ENCODE assay signal across 20 mouse cellular contexts in the genomic region with DNA sequence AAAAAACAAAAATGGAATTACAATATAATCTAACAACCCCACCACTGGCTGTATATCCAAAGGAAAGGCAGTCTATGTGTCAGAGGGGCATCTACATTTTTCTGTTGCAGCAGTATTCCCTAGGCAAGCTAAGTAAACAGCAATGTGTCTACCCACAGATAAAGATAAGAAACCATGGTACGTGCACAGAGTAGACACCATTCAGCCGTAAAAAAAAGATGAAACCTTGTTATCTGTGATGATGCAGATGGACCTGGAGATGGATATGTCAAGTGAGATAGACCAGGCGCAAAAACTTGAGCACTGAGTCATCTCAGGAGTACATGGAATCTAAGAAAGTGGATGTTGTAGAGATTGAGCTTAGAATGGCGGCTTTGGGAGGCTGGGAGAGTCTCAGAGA. TPM values are rescaled to one million over a fixed set of nuclear protein-coding genes. Genes with fewer than 3 reads are reported as not detected.
DNase-seq lines count a peak whose midpoint lies in the region; ATAC-seq and TF ChIP-seq lines count a peak whose summit lies in the region.
"Had no signal": no experiment of that assay in that cellular context is flagged by ENCODE, and none has a peak within 500 bp of the region (broad histone marks: within the 10 kb centered on the region; RNA-seq: fewer than 3 reads in every experiment).

No protein-coding gene starts in this region.

- peak; percentile 96 for ATAC-seq in G1E (ENCODE audit: extremely low read depth, insufficient number of reproducible peaks, low FRiP score, poor library complexity, severe bottlenecking)
- peak; percentile 75 for ATAC-seq in liver, embryonic 13.5 days (ENCODE audit: low read depth)
- ATAC-seq in liver, postnatal 0 days, result 0 out of 2 replicates have a peak, but pooled peaks have one; percentile 29
- no peak for ATAC-seq in hindbrain, embryonic 13.5 days (ENCODE audit: low FRiP score)
- ATAC-seq: forebrain, embryonic 13.5 days; hindbrain, postnatal 0 days had no signal

- TF ChIP-seq POLR2A in MEL (IDR thresholded peaks at IDR 0.05; ENCODE audit: control insufficient read depth in 1 of 2, insufficient read depth in 1 of 2, low read depth in 1 of 2, low read length in 2 of 2, poor library complexity in 1 of 2), result no peak

- H3K4me3 ChIP-seq in G1E (ENCODE audit: low read depth, low read length) (no peak overlapping the region), MEL (ENCODE audit: control insufficient read depth in 1 of 2, insufficient read depth in 1 of 2, low read depth in 2 of 2, low read length in 2 of 2) (no peak overlapping the region)
- no peak overlapping the region for H3K4me3 ChIP-seq in liver, embryonic 13.5 days (replicated peaks)
- no peak overlapping the region for H3K4me3 ChIP-seq in liver, postnatal 0 days (ENCODE audit: low read depth, low read length)
- H3K4me3 ChIP-seq in hindbrain, embryonic 13.5 days, result no peak overlapping the region
- H3K4me3 ChIP-seq: embryonic facial prominence, embryonic 10.5 days; forebrain, embryonic 13.5 days; gastrocnemius, adult 2 months; heart, embryonic 13.5 days; hindbrain, embryonic 12.5 days had no signal

- H3K9ac ChIP-seq in MEL (ENCODE audit: control insufficient read depth, low read depth, low read length, poor library complexity, severe bottlenecking), result no peak overlapping the region
- H3K9ac ChIP-seq in liver, embryonic 13.5 days, result no peak overlapping the region
- H3K9ac ChIP-seq in liver, postnatal 0 days (replicated peaks), result no peak overlapping the region
- H3K9ac ChIP-seq in hindbrain, embryonic 13.5 days, result no peak overlapping the region
- H3K9ac ChIP-seq: forebrain, embryonic 13.5 days; heart, embryonic 13.5 days; hindbrain, embryonic 12.5 days had no signal

- no peaks in the 10 kb centered on the region for H3K79me2 ChIP-seq in MEL (ENCODE audit: control insufficient read depth, insufficient read depth, low read length, poor library complexity)

- 24% methylated on average over 4 of the region's 4 CpGs for WGBS in liver, embryonic 13.5 days (ENCODE audit: insufficient replicate concordance)
- 46% methylated on average over 4 of the region's 4 CpGs for WGBS in liver, postnatal 0 days (ENCODE audit: insufficient replicate concordance)
- WGBS in hindbrain, embryonic 13.5 days, result 89% methylated on average over 4 of the region's 4 CpGs

- no peaks in the 10 kb centered on the region for H3K9me3 ChIP-seq in G1E (replicated peaks)
- H3K9me3 ChIP-seq in MEL (replicated peaks; ENCODE audit: insufficient read depth, low read length), result no peaks in the 10 kb centered on the region
- no peaks in the 10 kb centered on the region for H3K9me3 ChIP-seq in liver, embryonic 13.5 days (replicated peaks)
- no peaks in the 10 kb centered on the region for H3K9me3 ChIP-seq in liver, postnatal 0 days (ENCODE audit: low read length)
- no peaks in the 10 kb centered on the region for H3K9me3 ChIP-seq in hindbrain, embryonic 13.5 days
- H3K9me3 ChIP-seq: embryonic facial prominence, embryonic 10.5 days; forebrain, embryonic 13.5 days; heart, embryonic 13.5 days; hindbrain, embryonic 12.5 days had no signal

- TF ChIP-seq CTCF in G1E (IDR thresholded peaks at IDR 0.05; ENCODE audit: low read depth, low read length), result no peak
- no peak for TF ChIP-seq CTCF in MEL (IDR thresholded peaks at IDR 0.05 in 2 of 3, conservative IDR thresholded peaks at IDR 0.05 in 1 of 3; ENCODE audit: control insufficient read depth in 1 of 3, insufficient read depth in 1 of 3, low read depth in 2 of 3, low read length in 3 of 3, poor library complexity in 1 of 3, severe bottlenecking in 1 of 3)
- TF ChIP-seq CTCF in liver, postnatal 0 days (IDR thresholded peaks at IDR 0.05; ENCODE audit: low read depth), result no peak

- H3K27me3 ChIP-seq in G1E (ENCODE audit: insufficient read depth, low read length) (peaks cover 17% of the 10 kb centered on the region), MEL (ENCODE audit: control insufficient read depth in 1 of 2, insufficient read depth in 2 of 2, low read length in 2 of 2) (no peaks in the 10 kb centered on the region)
- H3K27me3 ChIP-seq in liver, embryonic 13.5 days, result no peaks in the 10 kb centered on the region
- H3K27me3 ChIP-seq in liver, postnatal 0 days (ENCODE audit: insufficient read depth, low read length), result no peaks in the 10 kb centered on the region
- no peaks in the 10 kb centered on the region for H3K27me3 ChIP-seq in hindbrain, embryonic 13.5 days
- H3K27me3 ChIP-seq: forebrain, embryonic 13.5 days; heart, embryonic 13.5 days; hindbrain, embryonic 12.5 days had no signal

- H3K36me3 ChIP-seq in G1E (replicated peaks) (no peaks in the 10 kb centered on the region), MEL (ENCODE audit: control insufficient read depth in 1 of 2, insufficient read depth in 2 of 2, low read length in 2 of 2) (no peaks in the 10 kb centered on the region)
- no peaks in the 10 kb centered on the region for H3K36me3 ChIP-seq in liver, embryonic 13.5 days
- H3K36me3 ChIP-seq in liver, postnatal 0 days (replicated peaks; ENCODE audit: insufficient read depth, low read length), result no peaks in the 10 kb centered on the region
- H3K36me3 ChIP-seq in hindbrain, embryonic 13.5 days, result no peaks in the 10 kb centered on the region
- H3K36me3 ChIP-seq: embryonic facial prominence, embryonic 10.5 days; heart, embryonic 13.5 days; hindbrain, embryonic 12.5 days had no signal

- no peak for TF ChIP-seq RAD21 in MEL (IDR thresholded peaks at IDR 0.05; ENCODE audit: low read depth, low read length)

- no peak overlapping the region for H3K4me2 ChIP-seq in liver, embryonic 13.5 days
- no peak overlapping the region for H3K4me2 ChIP-seq in liver, postnatal 0 days (ENCODE audit: low read depth, low read length)
- no peak overlapping the region for H3K4me2 ChIP-seq in hindbrain, embryonic 13.5 days
- H3K4me2 ChIP-seq: forebrain, embryonic 13.5 days; heart, embryonic 13.5 days; hindbrain, embryonic 12.5 days had no signal

- no peak overlapping the region for H3K27ac ChIP-seq in MEL (ENCODE audit: control insufficient read depth, low read depth, low read length)
- no peak overlapping the region for H3K27ac ChIP-seq in liver, embryonic 13.5 days
- H3K27ac ChIP-seq in liver, postnatal 0 days (ENCODE audit: low read depth), result no peak overlapping the region
- no peak overlapping the region for H3K27ac ChIP-seq in hindbrain, embryonic 13.5 days
- H3K27ac ChIP-seq: embryonic facial prominence, embryonic 10.5 days; forebrain, embryonic 13.5 days; gastrocnemius, adult 2 months; heart, embryonic 13.5 days; hindbrain, embryonic 12.5 days; hindbrain, postnatal 0 days had no signal

- peak; percentile 14 to 16; a peak in 1 of 4 replicates for TF ChIP-seq EP300 in MEL (IDR thresholded peaks at IDR 0.05; ENCODE audit: low read depth in 1 of 2, low read length in 2 of 2)
- TF ChIP-seq EP300 in liver, postnatal 0 days (IDR thresholded peaks at IDR 0.05; ENCODE audit: low read depth), result no peak

- H3K4me1 ChIP-seq in G1E (ENCODE audit: insufficient read depth, low read depth, low read length), result peaks cover 31% of the 10 kb centered on the region
- H3K4me1 ChIP-seq in MEL (ENCODE audit: control insufficient read depth in 1 of 2, insufficient read depth in 2 of 2, low read length in 2 of 2), result no peaks in the 10 kb centered on the region
- H3K4me1 ChIP-seq in liver, embryonic 13.5 days (replicated peaks), result no peaks in the 10 kb centered on the region
- H3K4me1 ChIP-seq in liver, postnatal 0 days (ENCODE audit: insufficient read depth), result no peaks in the 10 kb centered on the region
- H3K4me1 ChIP-seq in hindbrain, embryonic 13.5 days (replicated peaks), result peaks cover 3% of the 10 kb centered on the region; the same call in 1 of the 2 replicates
- H3K4me1 ChIP-seq: forebrain, embryonic 13.5 days; hindbrain, embryonic 12.5 days had no signal

- DNase-seq in G1E (ENCODE audit: low spot score) (peak; percentile 47), MEL (ENCODE audit: low read depth, low spot score) (peak; percentile 28)
- DNase-seq in liver, embryonic 13.5 days, result no peak
- DNase-seq in liver, postnatal 0 days, result no peak
- DNase-seq in cerebellum, adult 11-12 months, result no peak
- no peak for DNase-seq in retina, postnatal 1 day
- DNase-seq: adrenal gland, adult 2 months; adrenal gland, postnatal 25 days; cerebellum, adult 2 months; cerebellum, postnatal 10 days; gastrocnemius, adult 2 months; gastrocnemius, postnatal 25 days; heart, postnatal 36 days had no signal

RNA-seq across cellular contexts. Expression of gene Gpr1, which starts 10.7 kb away (rescaled TPM):
- not detected in 2 replicates for total RNA-seq in G1E (2014; fragmentation: Nextera tagmentation)
- 0.16 and 0.29 TPM in 2 replicates for total RNA-seq in G1E (2017)
- 0.02 TPM in 1 of 2 replicates, not detected in the other for polyA plus RNA-seq in G1E (2012)
- total RNA-seq in MEL (2012; rRNA removed), result not detected in 2 replicates
- polyA plus RNA-seq in MEL (2012; ENCODE audit: insufficient read depth in 1 of 2, insufficient read length in 2 of 2, low read depth in 1 of 2, low replicate concordance in 2 of 2, missing spikeins in 1 of 2), result under 1 TPM in 1 of 2 experiments, not detected in 1; 0.04 TPM
- not detected in 2 replicates for polyA plus RNA-seq in liver, embryonic 13.5 days (2015; fragmentation: Nextera tagmentation; extraction: Ambion mirVana)
- 0.05 TPM in 1 of 2 replicates, not detected in the other for polyA plus RNA-seq in liver, postnatal 0 days (2015; fragmentation: Nextera tagmentation; extraction: Ambion mirVana)
- 0.47 and 0.73 TPM in 2 replicates for polyA plus RNA-seq in hindbrain, embryonic 13.5 days (2015; fragmentation: Nextera tagmentation; extraction: Ambion mirVana)
- total RNA-seq: adrenal gland, postnatal 25 days; granulocyte monocyte progenitor cell, adult 5-6 weeks had no signal

RNA-seq across cellular contexts. Expression of gene Zdbf2, which starts 48.1 kb away (rescaled TPM):
- not detected in 2 replicates for total RNA-seq in G1E (2014; fragmentation: Nextera tagmentation)
- 0.06 and 0.11 TPM in 2 replicates for total RNA-seq in G1E (2017)
- not detected in 2 replicates for polyA plus RNA-seq in G1E (2012)
- not detected in 2 replicates for total RNA-seq in MEL (2012; rRNA removed)
- not detected for polyA plus RNA-seq in MEL (2012; ENCODE audit: insufficient read depth in 1 of 2, insufficient read length in 2 of 2, low read depth in 1 of 2, low replicate concordance in 2 of 2, missing spikeins in 1 of 2)
- 0.89 and 0.94 TPM in 2 replicates for polyA plus RNA-seq in liver, embryonic 13.5 days (2015; fragmentation: Nextera tagmentation; extraction: Ambion mirVana)
- polyA plus RNA-seq in liver, postnatal 0 days (2015; fragmentation: Nextera tagmentation; extraction: Ambion mirVana), result 0.25 and 0.54 TPM in 2 replicates
- 34.9 and 36.9 TPM in 2 replicates for polyA plus RNA-seq in hindbrain, embryonic 13.5 days (2015; fragmentation: Nextera tagmentation; extraction: Ambion mirVana)
- total RNA-seq: granulocyte monocyte progenitor cell, adult 5-6 weeks had no signal

RNA-seq across cellular contexts. Expression of gene Ndufs1, which starts 48.4 kb away (rescaled TPM):
- total RNA-seq in G1E (2014; fragmentation: Nextera tagmentation) (176 and 217 TPM in 2 replicates), G1E (2017) (301 and 302 TPM in 2 replicates), MEL (2012; rRNA removed) (124 and 141 TPM in 2 replicates)
- polyA plus RNA-seq in G1E (2012) (57.4 and 85.7 TPM in 2 replicates), MEL (2012; ENCODE audit: insufficient read depth in 1 of 2, insufficient read length in 2 of 2, low read depth in 1 of 2, low replicate concordance in 2 of 2, missing spikeins in 1 of 2) (100 to 1,000 TPM; 139 to 163 TPM)
- 120 and 139 TPM in 2 replicates for polyA plus RNA-seq in liver, embryonic 13.5 days (2015; fragmentation: Nextera tagmentation; extraction: Ambion mirVana)
- polyA plus RNA-seq in liver, postnatal 0 days (2015; fragmentation: Nextera tagmentation; extraction: Ambion mirVana), result 88.8 and 102 TPM in 2 replicates
- polyA plus RNA-seq in hindbrain, embryonic 13.5 days (2015; fragmentation: Nextera tagmentation; extraction: Ambion mirVana), result 139 and 141 TPM in 2 replicates

RNA-seq across cellular contexts. Expression of gene Eef1b2, which starts 48.4 kb away (rescaled TPM):
- 533 and 593 TPM in 2 replicates for total RNA-seq in G1E (2014; fragmentation: Nextera tagmentation)
- 2,744 and 2,961 TPM in 2 replicates for total RNA-seq in G1E (2017)
- 380 and 673 TPM in 2 replicates for polyA plus RNA-seq in G1E (2012)
- total RNA-seq in MEL (2012; rRNA removed), result 1,600 and 1,846 TPM in 2 replicates
- 1,000 to 10,000 TPM; 1,696 to 2,991 TPM for polyA plus RNA-seq in MEL (2012; ENCODE audit: insufficient read depth in 1 of 2, insufficient read length in 2 of 2, low read depth in 1 of 2, low replicate concordance in 2 of 2, missing spikeins in 1 of 2)
- 368 and 385 TPM in 2 replicates for polyA plus RNA-seq in liver, embryonic 13.5 days (2015; fragmentation: Nextera tagmentation; extraction: Ambion mirVana)
- 352 and 364 TPM in 2 replicates for polyA plus RNA-seq in liver, postnatal 0 days (2015; fragmentation: Nextera tagmentation; extraction: Ambion mirVana)
- polyA plus RNA-seq in hindbrain, embryonic 13.5 days (2015; fragmentation: Nextera tagmentation; extraction: Ambion mirVana), result 472 and 482 TPM in 2 replicates

Comparison
In these comparisons a context has a peak if more than half of its experiments do, and no peak if none do; other contexts are left out.
1. DNase-seq: peak in G1E (single experiment) and MEL (single experiment); none in liver, embryonic 13.5 days (single experiment), liver, postnatal 0 days (single experiment), cerebellum, adult 11-12 months (single experiment) and retina, postnatal 1 day (single experiment).
2. RNA of gene Zdbf2, which starts 48.1 kb away (polyA plus RNA-seq): 34.9 to 36.9 TPM in hindbrain, embryonic 13.5 days; 0.89 to 0.94 TPM in liver, embryonic 13.5 days, 0.25 to 0.54 TPM in liver, postnatal 0 days, not detected in G1E and not detected in MEL; every median in the first group is over 10 times any median in the second.